Mouse (Mus musculus) heart, embryonic 14.5 days (tissue): Measurements from ENCODE around the gene Spg11. TPM values are rescaled to one million over a fixed set of nuclear protein-coding genes. Genes with fewer than 3 reads are reported as not detected.

Experiments used
- ATAC-seq: fragments of 200-750 bp; cut with Nextera tagmentation; 2 replicates; pipeline ENCODE4 v1.8.0; 2017; ENCODE audit warnings: low read depth, moderate TSS enrichment; ENCODE audit not compliant: insufficient number of reproducible peaks, insufficient read depth, low FRiP score
- H3K27ac ChIP-seq, 2 experiments: fragments of 200-500 bp in 1 of 2; fragments of 300-500 bp in 1 of 2; sonication (generic) in 1 of 2; replicated peaks in 1 of 2; 2 replicates each; pipeline ENCODE4 v1.5.1; 2012 to 2014; ENCODE audit warnings: low read depth in 2 of 2, low read length in 2 of 2, control low read depth in 1 of 2, mild to moderate bottlenecking in 1 of 2, mixed read lengths in 1 of 2; ENCODE audit not compliant: control insufficient read depth in 1 of 2, insufficient read depth in 1 of 2
- H3K27me3 ChIP-seq: fragments of 300-500 bp; sonication (generic); 2 replicates; pipeline ENCODE4 v1.6.1; 2014; ENCODE audit warnings: mild to moderate bottlenecking, low read length, control low read depth; ENCODE audit not compliant: control insufficient read depth, insufficient read depth
- H3K36me3 ChIP-seq: fragments of 300-500 bp; sonication (generic); 2 replicates; pipeline ENCODE4 v1.6.1; 2014; ENCODE audit warnings: mild to moderate bottlenecking, control low read depth, low read length, mixed read lengths; ENCODE audit not compliant: control insufficient read depth, insufficient read depth
- H3K4me1 ChIP-seq, 2 experiments: fragments of 200-500 bp in 1 of 2; fragments of 300-500 bp in 1 of 2; sonication (generic) in 1 of 2; 2 replicates each; pipeline ENCODE4 v1.6.1; 2012 to 2014; ENCODE audit warnings: low read length in 2 of 2, control low read depth in 1 of 2, mixed read lengths in 1 of 2; ENCODE audit not compliant: control insufficient read depth in 2 of 2, insufficient read depth in 2 of 2
- H3K4me2 ChIP-seq: fragments of 300-500 bp; sonication (generic); 2 replicates; pipeline ENCODE4 v1.6.1; 2014; ENCODE audit warnings: mild to moderate bottlenecking, low read length
- H3K4me3 ChIP-seq, 2 experiments: fragments of 200-500 bp in 1 of 2; fragments of 300-500 bp in 1 of 2; sonication (generic) in 1 of 2; 2 replicates each; pipeline ENCODE4 v1.5.1; 2012 to 2014; ENCODE audit warnings: low read length in 2 of 2, mild to moderate bottlenecking in 2 of 2, control low read depth in 1 of 2, low read depth in 1 of 2, moderate library complexity in 1 of 2; ENCODE audit not compliant: control insufficient read depth in 1 of 2, insufficient read depth in 1 of 2
- H3K9ac ChIP-seq: fragments of 300-500 bp; sonication (generic); 2 replicates; pipeline ENCODE4 v1.6.1; 2014; ENCODE audit warnings: mild to moderate bottlenecking, low read length
- H3K9me3 ChIP-seq: fragments of 300-500 bp; sonication (generic); 2 replicates; pipeline ENCODE4 v1.6.1; 2016; ENCODE audit warnings: low read length, control low read depth; ENCODE audit not compliant: control insufficient read depth
- WGBS: fragments of 180-500 bp; shearing (Covaris S2); extraction: QIAGEN DNeasy Blood & Tissue Kit; methylation state at CpG from one replicate; pipeline ENCODE4 v1.1.7; 2014; 5-methylcytosine and 5-hydroxymethylcytosine counted together
- polyA plus RNA-seq: library from polyadenylated mRNA; unstranded; fragments of >200 nt; fragmentation: Nextera tagmentation; extraction: Ambion mirVana; gene quantifications from 2 replicates; pipeline ENCODE4 v1.2.1, GENCODE M21; 2014

Spg11 gene
- polyA plus RNA-seq, 1 experiment from 2014 or later, result 6.1 TPM

GRCm38 (mm10) chr2:122151221-122151620, 33.0 kb upstream of the Spg11 start:
- H3K36me3 ChIP-seq, result peaks cover 17% of the 10 kb centered on the region
- no peak overlapping the region for H3K27ac ChIP-seq
- no peaks in the 10 kb centered on the region for H3K9me3 ChIP-seq
- no peaks in the 10 kb centered on the region for H3K27me3 ChIP-seq
- H3K4me2 ChIP-seq, result no peak overlapping the region
- no peak overlapping the region for H3K9ac ChIP-seq
- no peak for ATAC-seq
- peaks cover 0 to 19% of the 10 kb centered on the region in 2 experiments; a peak in 1 of 4 replicates for H3K4me1 ChIP-seq
- H3K4me3 ChIP-seq, result no peak overlapping the region
- 94% methylated on average over 1 of the region's 1 CpGs for WGBS

DNA sequence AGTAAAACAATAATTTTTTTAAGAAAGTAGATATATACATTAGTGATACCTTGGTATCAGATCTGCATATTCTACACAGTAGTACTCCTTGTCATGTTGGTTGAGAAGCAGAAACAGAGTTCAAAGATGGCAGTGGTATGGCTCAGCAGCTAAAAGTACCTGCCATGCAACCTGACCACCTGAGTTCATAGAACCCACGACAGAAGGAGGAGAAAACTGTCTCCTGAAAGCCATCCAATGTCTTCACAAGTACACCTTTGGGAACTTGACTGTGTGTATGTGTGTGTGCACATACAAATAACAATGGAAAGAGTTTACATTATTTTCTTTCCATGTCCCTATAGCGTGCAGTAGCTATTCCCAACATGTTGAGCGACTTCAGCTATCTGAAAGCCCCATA, 31.5 kb upstream of the Spg11 start:
- Histone ChIP-seq H3K36me3 (peaks cover 17% of the 10 kb centered on the region), H3K27me3 (no peaks in the 10 kb centered on the region), H3K27ac (no peak overlapping the region), H3K9me3 (no peaks in the 10 kb centered on the region), H3K9ac (no peak overlapping the region), H3K4me1 (peaks cover 0 to 19% of the 10 kb centered on the region in 2 experiments; a peak in 1 of 4 replicates), H3K4me2 (peak overlapping the region; percentile 68; the same call in 1 of the 2 replicates), H3K4me3 (no peak overlapping the region)
- WGBS, result 71% methylated on average over 3 of the region's 3 CpGs
- no peak for ATAC-seq

- Histone ChIP-seq H3K27ac (no peak overlapping the region), H3K4me1 (peaks cover 0 to 19% of the 10 kb centered on the region in 2 experiments; a peak in 1 of 4 replicates), H3K4me3 (no peak overlapping the region), H3K9ac (no peak overlapping the region), H3K27me3 (no peaks in the 10 kb centered on the region), H3K36me3 (peaks cover 17% of the 10 kb centered on the region), H3K4me2 (peak overlapping the region; percentile 68), H3K9me3 (no peaks in the 10 kb centered on the region)
- 89% methylated on average over 6 of the region's 6 CpGs for WGBS
- no peak for ATAC-seq
Observed at GRCm38 (mm10) chr2:122149316-122149715, 31.1 kb upstream of the Spg11 start.

GRCm38 (mm10) chr2:122148242-122148917, 30.2 kb upstream of the Spg11 start:
- 36% methylated on average over 18 of the region's 18 CpGs for WGBS
- peak overlapping the region; percentile 55 to 80 for H3K4me3 ChIP-seq

DNA sequence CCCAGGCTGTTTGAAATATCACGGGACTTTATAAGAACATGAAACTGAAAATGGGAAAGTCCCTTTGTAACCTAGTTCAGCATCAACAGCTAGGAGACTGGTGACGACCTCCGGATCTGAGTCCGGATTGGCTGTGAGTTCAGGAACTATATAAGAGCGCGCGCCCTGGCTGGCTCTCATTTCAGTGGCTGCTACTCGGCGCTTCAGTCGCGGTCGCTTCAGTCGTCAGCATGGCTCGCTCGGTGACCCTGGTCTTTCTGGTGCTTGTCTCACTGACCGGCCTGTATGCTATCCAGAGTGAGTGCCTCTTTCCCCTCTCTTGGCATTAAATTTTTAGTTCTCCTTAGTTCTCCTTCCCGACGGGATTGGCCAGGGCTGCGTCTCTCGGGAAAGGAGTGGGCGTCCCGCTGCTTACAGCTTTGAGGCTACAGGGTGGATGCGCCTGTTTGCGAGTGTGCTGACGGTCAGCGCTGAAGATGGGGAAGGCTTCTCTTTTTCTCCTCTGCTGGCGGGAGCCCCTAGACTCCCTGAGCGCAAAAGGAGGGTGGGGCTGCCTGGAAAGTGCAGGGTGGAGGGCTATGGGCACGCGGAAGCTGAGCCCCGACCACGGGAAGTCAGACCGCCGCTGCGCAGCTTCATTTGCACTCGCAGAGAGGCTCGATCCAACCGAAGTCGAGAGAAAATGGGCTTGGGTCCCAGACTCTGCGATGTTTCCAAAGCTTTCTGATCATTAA, 29.5 kb upstream of the Spg11 start, which contains the start of gene B2m:
Gene B2m, plus strand, starts transcription at position 179 of the 734 bp plus-strand sequence.
- WGBS, result under 1% methylated on average over 40 of the region's 40 CpGs
- Histone ChIP-seq H3K36me3 (peaks cover 13% of the 10 kb centered on the region), H3K9ac (peak within 1 kb of the TSS; percentile 82), H3K4me1 (peaks cover 0 to 19% of the 10 kb centered on the region in 2 experiments; a peak in 1 of 4 replicates), H3K27ac (peak within 1 kb of the TSS; percentile 79), H3K27me3 (no peaks in the 10 kb centered on the region), H3K4me3 (peak within 1 kb of the TSS; percentile 55 to 80), H3K4me2 (peak within 1 kb of the TSS; percentile 68), H3K9me3 (no peaks in the 10 kb centered on the region)
- ATAC-seq, result peak; percentile 94

More at GRCm38 (mm10) chr2:122148242-122148917, 30.2 kb upstream of the Spg11 start:
- Histone ChIP-seq H3K9ac (peak overlapping the region; percentile 82), H3K27me3 (no peaks in the 10 kb centered on the region), H3K27ac (peak overlapping the region; percentile 79; a peak in 2 of 4 replicates), H3K36me3 (peaks cover 17% of the 10 kb centered on the region), H3K4me2 (peak overlapping the region; percentile 68), H3K4me1 (peaks cover 0 to 19% of the 10 kb centered on the region in 2 experiments; a peak in 1 of 4 replicates), H3K9me3 (no peaks in the 10 kb centered on the region)
- ATAC-seq, result no peak

GRCm38 (mm10) chr2:122146687-122147086, 28.5 kb upstream of the Spg11 start:
- Histone ChIP-seq H3K27me3 (no peaks in the 10 kb centered on the region), H3K4me3 (no peak overlapping the region), H3K9me3 (no peaks in the 10 kb centered on the region), H3K9ac (no peak overlapping the region; the same call in 1 of the 2 replicates), H3K4me1 (peaks cover 0 to 19% of the 10 kb centered on the region in 2 experiments; a peak in 1 of 4 replicates), H3K27ac (peak overlapping the region; percentile 66 to 71), H3K36me3 (peaks cover 9% of the 10 kb centered on the region), H3K4me2 (peak overlapping the region; percentile 68)
- no peak for ATAC-seq
- WGBS, result 38% methylated on average over 6 of the region's 6 CpGs

GRCm38 (mm10) chr2:122145756-122146155, 27.6 kb upstream of the Spg11 start:
- no peak overlapping the region for H3K27ac ChIP-seq
- WGBS, result 74% methylated on average over 4 of the region's 4 CpGs
- no peaks in the 10 kb centered on the region for H3K36me3 ChIP-seq
- no peaks in the 10 kb centered on the region for H3K9me3 ChIP-seq
- peaks cover 0 to 19% of the 10 kb centered on the region in 2 experiments; a peak in 1 of 4 replicates for H3K4me1 ChIP-seq
- no peak overlapping the region for H3K4me3 ChIP-seq
- H3K4me2 ChIP-seq, result no peak overlapping the region
- H3K27me3 ChIP-seq, result no peaks in the 10 kb centered on the region
- H3K9ac ChIP-seq, result no peak overlapping the region
- ATAC-seq, result no peak
